Mouse (Mus musculus) thymus, adult 2 months (tissue): ENCODE results near the gene Nfyc.

ENCODE experiments used
- CTCF ChIP-seq: fragments of 200-500 bp; IDR thresholded peaks from 2 replicates; pipeline ENCODE4 v1.5.1; 2012; ENCODE audit warnings: mild to moderate bottlenecking, control low read depth, low read length, moderate library complexity, borderline replicate concordance; ENCODE audit not compliant: control insufficient read depth, poor library complexity, insufficient read depth; ENCODE audit errors: extremely low read depth
- POLR2A ChIP-seq: fragments of 200-500 bp; IDR thresholded peaks from 2 replicates; pipeline ENCODE4 v1.6.1; 2012; ENCODE audit warnings: mild to moderate bottlenecking, low read length, control low read depth, moderate library complexity; ENCODE audit not compliant: control insufficient read depth, poor library complexity, insufficient read depth; ENCODE audit errors: extremely low read depth

DNA sequence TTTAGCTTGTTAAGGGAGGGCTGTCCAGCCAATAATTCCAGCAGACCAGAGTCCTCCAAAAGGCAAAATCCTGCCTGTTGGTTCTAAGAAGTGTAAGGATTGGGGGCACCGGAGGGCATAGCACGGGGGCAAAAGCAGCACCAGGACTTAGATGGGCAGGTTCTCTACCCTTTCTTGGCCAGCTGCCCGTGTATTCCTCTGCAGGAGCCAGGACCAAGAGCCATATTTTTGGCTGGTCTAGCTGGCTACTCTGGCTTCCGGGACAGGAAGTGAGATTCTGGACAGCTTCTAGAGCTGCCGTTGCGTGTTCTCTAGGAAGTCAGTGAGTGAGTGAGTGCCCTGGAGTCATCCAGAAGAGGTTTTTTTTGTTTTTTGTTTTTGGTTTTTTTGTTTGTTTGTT, 101.2 kb downstream of the Nfyc start:
- no peak for TF ChIP-seq CTCF
- no peak for TF ChIP-seq POLR2A
